Mouse (Mus musculus) CH12.LX (cell line): ENCODE measurements around the gene Pln. TPM values are rescaled to one million over a fixed set of nuclear protein-coding genes. Genes with fewer than 3 reads are reported as not detected.

Experiments used
- DNase-seq: peaks from one replicate; pipeline ENCODE4 v3.0.0-alpha.2; 2013; ENCODE audit errors: extremely low read depth
- H3K27ac ChIP-seq: 2 replicates; pipeline ENCODE4 v1.5.1; 2012; ENCODE audit warnings: low read depth, mild to moderate bottlenecking, control low read depth, moderate library complexity; ENCODE audit not compliant: insufficient read depth
- H3K27me3 ChIP-seq: replicated peaks from 2 replicates; pipeline ENCODE3; 2012; ENCODE audit warnings: inconsistent platforms
- H3K36me3 ChIP-seq, 2 experiments: replicated peaks in 1 of 2; 2 replicates each; pipeline versions ENCODE3 to v1.6.1; 2012; ENCODE audit warnings: inconsistent platforms in 1 of 2, low read length in 1 of 2, mild to moderate bottlenecking in 1 of 2, mixed read lengths in 1 of 2, moderate library complexity in 1 of 2; ENCODE audit not compliant: control insufficient read depth in 1 of 2, insufficient read depth in 1 of 2
- H3K4me1 ChIP-seq, 2 experiments: 2 replicates each; pipeline ENCODE4 v1.6.1; 2012; ENCODE audit warnings: inconsistent platforms in 1 of 2, moderate library complexity in 1 of 2; ENCODE audit not compliant: insufficient read depth in 2 of 2, control insufficient read depth in 1 of 2
- H3K4me2 ChIP-seq: 2 replicates; pipeline ENCODE4 v1.6.1; 2012; ENCODE audit warnings: low read depth, mild to moderate bottlenecking, control low read depth; ENCODE audit not compliant: poor library complexity, insufficient read depth, severe bottlenecking
- H3K4me3 ChIP-seq, 3 experiments: fragments of 150-350 bp in 1 of 3; sonication (generic) in 1 of 3; replicated peaks in 1 of 3; 2 replicates each; pipeline versions ENCODE3 to v1.5.1; 2011 to 2012; ENCODE audit warnings: low read depth in 2 of 3, low read length in 2 of 3, mild to moderate bottlenecking in 2 of 3, moderate library complexity in 2 of 3, control low read depth in 1 of 3, improper control_type of control experiment in 1 of 3, inconsistent platforms in 1 of 3, mixed read lengths in 1 of 3; ENCODE audit not compliant: poor library complexity in 1 of 3
- H3K79me2 ChIP-seq: replicated peaks from 2 replicates; pipeline ENCODE4 v1.6.1; 2012; ENCODE audit warnings: mild to moderate bottlenecking, moderate library complexity; ENCODE audit not compliant: control insufficient read depth, poor library complexity, insufficient read depth, severe bottlenecking; ENCODE audit errors: extremely low read depth
- H3K9ac ChIP-seq: 2 replicates; pipeline ENCODE4 v1.6.1; 2012; ENCODE audit warnings: low read depth, mild to moderate bottlenecking, control low read depth, moderate library complexity; ENCODE audit not compliant: insufficient read depth
- H3K9me3 ChIP-seq: replicated peaks from 2 replicates; pipeline ENCODE3; 2012; ENCODE audit warnings: low read length, inconsistent platforms, mixed read lengths
- BHLHE40 ChIP-seq: IDR thresholded peaks from 2 replicates; pipeline ENCODE4 v1.6.1; 2011; ENCODE audit warnings: mild to moderate bottlenecking, low read depth, low read length, improper control_type of control experiment
- CHD1 ChIP-seq: IDR thresholded peaks from 2 replicates; pipeline ENCODE4 v1.6.1; 2012; ENCODE audit warnings: low read depth, low read length, improper control_type of control experiment, inconsistent platforms
- CTCF ChIP-seq, 2 experiments: IDR thresholded peaks in 1 of 2; conservative IDR thresholded peaks in 1 of 2; 2 replicates each; pipeline ENCODE4 v1.5.1; 2011 to 2012; ENCODE audit warnings: low read depth in 2 of 2, low read length in 2 of 2, improper control_type of control experiment in 1 of 2, inconsistent platforms in 1 of 2, mild to moderate bottlenecking in 1 of 2, moderate library complexity in 1 of 2
- E2F4 ChIP-seq: IDR thresholded peaks from 2 replicates; pipeline ENCODE4 v1.6.1; 2011; ENCODE audit warnings: low read depth, low read length, improper control_type of control experiment; ENCODE audit not compliant: insufficient replicate concordance
- ELF1 ChIP-seq: IDR thresholded peaks from 2 replicates; pipeline ENCODE4 v1.6.1; 2014; ENCODE audit warnings: low read depth, mild to moderate bottlenecking, inconsistent platforms, low read length, improper control_type of control experiment
- ETS1 ChIP-seq: conservative IDR thresholded peaks from 2 replicates; pipeline ENCODE4 v1.6.1; 2012; ENCODE audit warnings: low read depth, mild to moderate bottlenecking, inconsistent platforms, low read length, improper control_type of control experiment, moderate library complexity
- GABPA ChIP-seq: IDR thresholded peaks from 2 replicates; pipeline ENCODE4 v1.6.1; 2012; ENCODE audit warnings: low read depth, low read length, improper control_type of control experiment, inconsistent platforms; ENCODE audit not compliant: insufficient replicate concordance
- HCFC1 ChIP-seq: IDR thresholded peaks from 2 replicates; pipeline ENCODE4 v1.6.1; 2012; ENCODE audit warnings: low read depth, mild to moderate bottlenecking, inconsistent platforms, low read length, improper control_type of control experiment
- IRF4 ChIP-seq: IDR thresholded peaks from 2 replicates; pipeline ENCODE4 v1.6.1; 2014; ENCODE audit warnings: low read depth, mild to moderate bottlenecking, inconsistent platforms, low read length, improper control_type of control experiment
- JUN ChIP-seq: IDR thresholded peaks from 2 replicates; pipeline ENCODE4 v1.6.1; 2011; ENCODE audit warnings: low read depth, mild to moderate bottlenecking, low read length, improper control_type of control experiment, moderate library complexity; ENCODE audit not compliant: insufficient read depth
- JUND ChIP-seq: conservative IDR thresholded peaks from 2 replicates; pipeline ENCODE4 v1.6.1; 2011; ENCODE audit warnings: low read depth, low read length, improper control_type of control experiment
- MXI1 ChIP-seq: IDR thresholded peaks from 2 replicates; pipeline ENCODE4 v1.6.1; 2011; ENCODE audit warnings: mild to moderate bottlenecking, low read depth, low read length, improper control_type of control experiment
- NELFE ChIP-seq: IDR thresholded peaks from 2 replicates; pipeline ENCODE4 v1.6.1; 2011; ENCODE audit warnings: low read depth, low read length, improper control_type of control experiment
- PAX5 ChIP-seq: IDR thresholded peaks from 2 replicates; pipeline ENCODE4 v1.6.1; 2012; ENCODE audit warnings: low read length, inconsistent platforms, mixed read lengths
- POLR2A ChIP-seq: IDR thresholded peaks from 2 replicates; pipeline ENCODE4 v1.6.1; 2011; ENCODE audit warnings: low read depth, mild to moderate bottlenecking, improper control_type of control experiment, low read length
- POLR2AphosphoS2 ChIP-seq: IDR thresholded peaks from 2 replicates; pipeline ENCODE4 v1.6.1; 2011; ENCODE audit warnings: low read depth, low read length, improper control_type of control experiment
- RAD21 ChIP-seq: IDR thresholded peaks from 2 replicates; pipeline ENCODE4 v1.6.1; 2011; ENCODE audit warnings: low read depth, mild to moderate bottlenecking, low read length, improper control_type of control experiment, moderate library complexity
- RCOR1 ChIP-seq: conservative IDR thresholded peaks from 2 replicates; pipeline ENCODE4 v1.6.1; 2012; ENCODE audit warnings: low read depth, mild to moderate bottlenecking, inconsistent platforms, low read length, improper control_type of control experiment
- SMC3 ChIP-seq: IDR thresholded peaks from 2 replicates; pipeline ENCODE4 v1.6.1; 2011; ENCODE audit warnings: low read depth, low read length, improper control_type of control experiment
- TCF12 ChIP-seq: IDR thresholded peaks from 2 replicates; pipeline ENCODE4 v1.6.1; 2014; ENCODE audit warnings: low read depth, mild to moderate bottlenecking, inconsistent platforms, low read length, improper control_type of control experiment
- UBTF ChIP-seq: IDR thresholded peaks from 2 replicates; pipeline ENCODE4 v1.6.1; 2012; ENCODE audit warnings: low read depth, mild to moderate bottlenecking, inconsistent platforms, low read length, improper control_type of control experiment, moderate library complexity
- USF2 ChIP-seq: conservative IDR thresholded peaks from 2 replicates; pipeline ENCODE4 v1.6.1; 2011; ENCODE audit warnings: low read depth, low read length, improper control_type of control experiment
- ZC3H11A ChIP-seq: IDR thresholded peaks from 2 replicates; pipeline ENCODE4 v1.6.1; 2012; ENCODE audit warnings: low read depth, mild to moderate bottlenecking, inconsistent platforms, low read length, improper control_type of control experiment
- ZMIZ1 ChIP-seq: IDR thresholded peaks from 2 replicates; pipeline ENCODE4 v1.6.1; 2012; ENCODE audit warnings: low read depth, mild to moderate bottlenecking, inconsistent platforms, low read length, improper control_type of control experiment
- ZNF384 ChIP-seq: IDR thresholded peaks from 2 replicates; pipeline ENCODE4 v1.6.1; 2012; ENCODE audit warnings: low read depth, low read length, improper control_type of control experiment, inconsistent platforms
- dilution Hi-C: fragments of 300-500 bp; cut with MboI; formaldehyde crosslinking; loops from 2 replicates; pipeline ENCODE4 v1.14.3; 2020; ENCODE audit warnings: low sequenced_read_pairs; ENCODE audit not compliant: extremely low pct_unique_long_range_greater_than_20kb, extremely low pct_ligation_motif_present
- in situ Hi-C: fragments of 300-500 bp; cut with MboI; formaldehyde crosslinking; loops from 3 replicates; pipeline ENCODE4 v1.14.3; 2019; ENCODE audit warnings: low sequenced_read_pairs, low pct_ligation_motif_present, low pct_unique_long_range_greater_than_20kb, mixed read lengths
- polyA plus RNA-seq: library from polyadenylated mRNA; unstranded; fragments of >175 nt; gene quantifications from 2 replicates; pipeline ENCODE4 v1.2.1, GENCODE M21; 2012; ENCODE audit warnings: low read depth; ENCODE audit not compliant: insufficient read length
- total RNA-seq, 2 experiments: library from RNA; depleted of rRNA; stranded (reverse); fragments of 300-350 nt in 1 of 2; fragments of >200 nt in 1 of 2; gene quantifications; 2 replicates each; pipeline ENCODE4 v1.2.3; 2012 to 2014

Gene Pln
- total and polyA plus RNA-seq, 3 experiments: not detected

- DNase-seq: no peak
- Histone ChIP-seq H3K36me3 (peaks cover 6 to 23% of the 10 kb centered on the region in 2 experiments), H3K4me1 (peaks cover 4 to 45% of the 10 kb centered on the region in 2 experiments; a peak in 3 of 4 replicates), H3K79me2 (peaks cover 11% of the 10 kb centered on the region), H3K27me3 (no peaks in the 10 kb centered on the region), H3K9ac (no peak overlapping the region), H3K4me2 (no peak overlapping the region), H3K4me3 (no peak overlapping the region), H3K9me3 (no peaks in the 10 kb centered on the region), H3K27ac (no peak overlapping the region)
- TF ChIP-seq NELFE (no peak), ELF1 (no peak), TCF12 (no peak), CHD1 (no peak), JUN (no peak), GABPA (no peak), SMC3 (no peak), POLR2AphosphoS2 (no peak), JUND (no peak), RAD21 (no peak), MXI1 (no peak), POLR2A (no peak), UBTF (no peak), USF2 (no peak), BHLHE40 (no peak), ZNF384 (no peak), E2F4 (no peak), ETS1 (no peak), ZC3H11A (no peak), HCFC1 (no peak)
- dilution Hi-C loops (no loop called here), in situ Hi-C loops (loop anchor here (5.0 to 10.0 kb wide), 2 partner anchors 182 to 241 kb away; no protein-coding TSS in a partner anchor)
These were observed 8.0 kb downstream of the Pln start for GRCm38 (mm10) chr10:53345508-53345907.

DNA sequence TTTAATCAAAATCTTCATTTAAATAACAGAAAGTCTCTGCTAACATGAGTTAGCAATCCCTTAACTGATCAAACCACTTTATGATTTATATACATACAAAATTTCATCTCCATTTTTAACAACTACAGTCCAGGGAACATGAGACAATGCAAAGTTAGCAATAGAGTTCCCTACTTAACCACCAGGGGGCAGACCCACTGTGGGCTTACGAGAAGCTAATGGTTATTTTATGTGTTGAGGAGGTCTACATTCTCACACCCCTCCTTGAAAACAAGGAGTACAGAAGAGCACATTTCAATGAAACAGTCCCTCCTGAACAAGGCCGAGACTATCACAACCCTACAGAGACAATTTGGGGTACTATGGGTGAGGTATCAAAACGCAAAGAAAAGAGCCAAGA is 9.0 kb downstream of the Pln start:
- in situ Hi-C loops (loop anchor here (5.0 to 10.0 kb wide), 2 partner anchors 181 to 242 kb away; no protein-coding TSS in a partner anchor), dilution Hi-C loops (no loop called here)
- DNase-seq: peak; percentile 66
- H3K9me3 ChIP-seq: no peaks in the 10 kb centered on the region
- peak overlapping the region; percentile 5; the same call in 1 of the 2 replicates for H3K9ac ChIP-seq
- H3K27me3 ChIP-seq: no peaks in the 10 kb centered on the region
- H3K36me3 ChIP-seq: peaks cover 6 to 25% of the 10 kb centered on the region in 2 experiments
- H3K4me2 ChIP-seq: no peak overlapping the region
- peaks cover 11% of the 10 kb centered on the region for H3K79me2 ChIP-seq
- no peak overlapping the region for H3K4me3 ChIP-seq
- peaks cover 4 to 45% of the 10 kb centered on the region in 2 experiments; a peak in 3 of 4 replicates for H3K4me1 ChIP-seq
- no peak overlapping the region for H3K27ac ChIP-seq
- TF ChIP-seq SMC3: peak; percentile 66
- TF ChIP-seq UBTF: no peak
- no peak for TF ChIP-seq USF2
- TF ChIP-seq IRF4: no peak
- TF ChIP-seq RCOR1: no peak
- TF ChIP-seq PAX5: no peak
- TF ChIP-seq RAD21: peak; percentile 33
- TF ChIP-seq CTCF (conservative IDR thresholded peaks at IDR 0.05 in 1 of 2, IDR thresholded peaks at IDR 0.05 in 1 of 2; ENCODE audit: low read depth in 2 of 2, low read length in 2 of 2): peak; percentile 79
- TF ChIP-seq ZMIZ1: no peak
